Mouse (Mus musculus) forebrain, postnatal 0 days (tissue): ENCODE measurements at regions not wholly inside any gene's neighbourhood (a gene's known extent, or its start where the extent isn't known, plus 50 kb on each side); places are given as distances from the start of the nearest gene placed in this dataset.

Source experiments
- ATAC-seq: fragments of 200-750 bp; cut with Nextera tagmentation; 2 replicates; pipeline ENCODE4 v1.8.0; 2017; ENCODE audit warnings: mild to moderate bottlenecking, moderate library complexity
- DNase-seq: peaks from one replicate; pipeline ENCODE4 v3.0.0-alpha.2; 2015
- H3K27ac ChIP-seq: fragments of 300-500 bp; sonication (generic); 2 replicates; pipeline ENCODE4 v1.5.1; 2014; ENCODE audit warnings: low read depth, mild to moderate bottlenecking, antibody characterized with exemption, low read length, moderate library complexity, mixed read lengths
- H3K27me3 ChIP-seq: fragments of 300-500 bp; sonication (generic); 2 replicates; pipeline ENCODE4 v1.6.1; 2014; ENCODE audit warnings: mild to moderate bottlenecking, low read length, mixed read lengths; ENCODE audit not compliant: insufficient read depth
- H3K36me3 ChIP-seq: fragments of 300-500 bp; sonication (generic); 2 replicates; pipeline ENCODE4 v1.6.1; 2014; ENCODE audit warnings: mild to moderate bottlenecking, moderate library complexity; ENCODE audit not compliant: insufficient read depth
- H3K4me1 ChIP-seq: fragments of 300-500 bp; sonication (generic); 2 replicates; pipeline ENCODE4 v1.6.1; 2014; ENCODE audit warnings: antibody characterized with exemption; ENCODE audit not compliant: insufficient read depth
- H3K4me2 ChIP-seq: fragments of 300-500 bp; sonication (generic); 2 replicates; pipeline ENCODE4 v1.6.1; 2014; ENCODE audit warnings: low read depth, mild to moderate bottlenecking, moderate library complexity
- H3K4me3 ChIP-seq: fragments of 300-500 bp; sonication (generic); 2 replicates; pipeline ENCODE4 v1.5.1; 2014; ENCODE audit warnings: low read depth, low read length, mixed read lengths
- H3K9ac ChIP-seq: fragments of 300-500 bp; sonication (generic); 2 replicates; pipeline ENCODE4 v1.6.1; 2014; ENCODE audit warnings: mild to moderate bottlenecking
- H3K9me3 ChIP-seq: fragments of 300-500 bp; sonication (generic); 2 replicates; pipeline ENCODE4 v1.6.1; 2016; ENCODE audit warnings: low read length
- CTCF ChIP-seq: sonication (generic); IDR thresholded peaks from 2 replicates; pipeline ENCODE4 v1.5.1; 2016; ENCODE audit warnings: antibody characterized with exemption, control low read depth, low read depth
- WGBS: fragments of 180-500 bp; shearing (Covaris S2); extraction: QIAGEN DNeasy Blood & Tissue Kit; methylation state at CpG from one replicate; pipeline ENCODE4 v1.1.7; 2014; 5-methylcytosine and 5-hydroxymethylcytosine counted together

GRCm38 (mm10) chr2:71670228-71670790, 75.1 kb upstream of the Itga6 start:
- Histone ChIP-seq H3K4me2 (no peak overlapping the region), H3K9ac (no peak overlapping the region), H3K36me3 (no peaks in the 10 kb centered on the region), H3K27ac (no peak overlapping the region), H3K27me3 (no peaks in the 10 kb centered on the region), H3K4me1 (no peaks in the 10 kb centered on the region), H3K9me3 (no peaks in the 10 kb centered on the region), H3K4me3 (no peak overlapping the region)
- 80% methylated on average over 6 of the region's 6 CpGs for WGBS
- no peak for DNase-seq
- no peak for TF ChIP-seq CTCF
- ATAC-seq: no peak

GRCm38 (mm10) chr2:71670882-71671281, 74.5 kb upstream of the Itga6 start:
- H3K4me1 ChIP-seq: no peaks in the 10 kb centered on the region
- DNase-seq (no peak), ATAC-seq (no peak)
- H3K27me3 ChIP-seq: no peaks in the 10 kb centered on the region
- H3K4me3 ChIP-seq: no peak overlapping the region
- no peak for TF ChIP-seq CTCF
- WGBS: 91% methylated on average over 4 of the region's 4 CpGs
- H3K9ac ChIP-seq: no peak overlapping the region
- H3K9me3 ChIP-seq: no peaks in the 10 kb centered on the region
- H3K4me2 ChIP-seq: no peak overlapping the region
- no peak overlapping the region for H3K27ac ChIP-seq
- H3K36me3 ChIP-seq: no peaks in the 10 kb centered on the region

GRCm38 (mm10) chr2:71673087-71673920, 72.1 kb upstream of the Itga6 start:
- 77% methylated on average over 18 of the region's 18 CpGs for WGBS
- Histone ChIP-seq H3K4me3 (no peak overlapping the region), H3K4me1 (no peaks in the 10 kb centered on the region), H3K4me2 (no peak overlapping the region), H3K36me3 (no peaks in the 10 kb centered on the region), H3K9me3 (no peaks in the 10 kb centered on the region), H3K27ac (no peak overlapping the region), H3K9ac (no peak overlapping the region), H3K27me3 (no peaks in the 10 kb centered on the region)
- no peak for TF ChIP-seq CTCF
- DNase-seq (no peak), ATAC-seq (peak; percentile 16; the same call in 1 of the 2 replicates)

- Histone ChIP-seq H3K4me1 (no peaks in the 10 kb centered on the region), H3K9me3 (no peaks in the 10 kb centered on the region), H3K27ac (no peak overlapping the region), H3K36me3 (no peaks in the 10 kb centered on the region), H3K27me3 (no peaks in the 10 kb centered on the region), H3K4me2 (no peak overlapping the region), H3K4me3 (no peak overlapping the region), H3K9ac (no peak overlapping the region)
- no peak for TF ChIP-seq CTCF
- ATAC-seq: no peak
- DNase-seq: no peak
- WGBS: 52% methylated on average over 1 of the region's 1 CpGs
Measured at GRCm38 (mm10) chr2:71680746-71681145, 64.7 kb upstream of the Itga6 start.

GRCm38 (mm10) chr2:71681148-71681547, 64.3 kb upstream of the Itga6 start:
- Histone ChIP-seq H3K9me3 (no peaks in the 10 kb centered on the region), H3K4me3 (no peak overlapping the region), H3K4me1 (no peaks in the 10 kb centered on the region), H3K36me3 (no peaks in the 10 kb centered on the region), H3K4me2 (no peak overlapping the region), H3K27ac (no peak overlapping the region), H3K9ac (no peak overlapping the region), H3K27me3 (no peaks in the 10 kb centered on the region)
- TF ChIP-seq CTCF: no peak
- no peak for DNase-seq
- 43% methylated on average over 4 of the region's 4 CpGs for WGBS
- ATAC-seq: no peak

GRCm38 (mm10) chr2:71683375-71683774, 62.0 kb upstream of the Itga6 start:
- Histone ChIP-seq H3K9ac (no peak overlapping the region), H3K4me1 (no peaks in the 10 kb centered on the region), H3K27me3 (no peaks in the 10 kb centered on the region), H3K36me3 (no peaks in the 10 kb centered on the region), H3K4me3 (no peak overlapping the region), H3K9me3 (no peaks in the 10 kb centered on the region), H3K4me2 (no peak overlapping the region), H3K27ac (no peak overlapping the region)
- TF ChIP-seq CTCF: no peak
- DNase-seq: peak; percentile 27
- ATAC-seq: peak; percentile 50; the same call in 1 of the 2 replicates
- 23% methylated on average over 4 of the region's 4 CpGs for WGBS

GRCm38 (mm10) chr2:71685239-71685638, 60.2 kb upstream of the Itga6 start:
- Histone ChIP-seq H3K27me3 (no peaks in the 10 kb centered on the region), H3K4me2 (no peak overlapping the region), H3K9me3 (no peaks in the 10 kb centered on the region), H3K36me3 (no peaks in the 10 kb centered on the region), H3K4me1 (peaks cover 1% of the 10 kb centered on the region; the same call in 1 of the 2 replicates), H3K4me3 (no peak overlapping the region), H3K9ac (no peak overlapping the region), H3K27ac (no peak overlapping the region)
- no peak for ATAC-seq
- WGBS: 84% methylated on average over 7 of the region's 7 CpGs
- TF ChIP-seq CTCF: no peak
- no peak for DNase-seq
